Mouse (Mus musculus): Measurements from ENCODE around the gene Sdc1. TPM values are rescaled to one million over a fixed set of nuclear protein-coding genes. Genes with fewer than 3 reads are reported as not detected.

Sdc1 gene
- total RNA-seq, 2 experiments from 2014 or later = 5.2 to 6.6 TPM

DNA sequence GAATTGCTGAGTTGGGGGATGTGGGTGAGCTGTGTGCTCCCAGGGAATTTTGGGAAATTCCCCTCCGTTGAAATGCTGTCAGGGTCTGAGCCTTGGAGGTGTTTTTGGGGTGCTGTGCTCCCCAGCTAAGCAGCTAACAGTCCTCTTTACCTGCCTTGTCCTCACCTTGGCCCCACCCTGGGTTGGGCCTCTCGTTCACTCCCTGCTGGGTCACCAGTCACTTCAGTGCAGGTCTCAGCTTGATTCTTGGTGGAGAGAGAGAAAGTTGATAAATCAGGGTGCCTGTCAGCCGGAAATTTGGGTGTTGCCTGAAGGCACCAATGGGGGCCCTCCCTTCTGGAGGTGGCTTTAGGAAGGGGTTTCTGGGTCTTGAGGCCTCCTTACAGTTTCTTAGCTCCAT is 11.4 kb downstream of the Sdc1 start:
- no peak for DNase-seq

- DNase-seq = no peak
These were observed 13.1 kb downstream of the Sdc1 start for GRCm38 (mm10) chr12:8784189-8784588.

DNA sequence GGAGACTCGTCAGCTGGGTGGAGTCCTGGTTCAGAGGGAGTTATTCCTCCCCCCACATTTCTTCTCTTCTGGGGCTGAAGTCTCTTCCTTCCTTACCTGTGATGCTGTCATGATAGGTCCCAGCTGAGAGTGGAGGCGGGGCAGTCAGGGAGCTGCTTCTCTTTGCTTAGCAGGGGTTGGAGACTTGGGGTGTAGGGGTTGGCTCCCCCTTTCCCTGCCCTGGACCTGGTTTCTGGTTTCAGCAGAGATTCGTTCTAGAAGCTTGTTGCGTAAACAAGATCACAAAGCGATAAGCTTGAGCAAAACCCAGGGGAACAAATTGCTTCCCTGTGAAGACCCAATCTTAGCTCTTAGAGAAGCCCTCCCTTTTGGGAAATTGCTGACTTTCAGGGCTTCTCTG is 15.4 kb downstream of the Sdc1 start:
- DNase-seq = no peak

GRCm38 (mm10) chr12:8786984-8787730 is 16.0 kb downstream of the Sdc1 start:
- peak; percentile 48 to 61 for DNase-seq

DNA sequence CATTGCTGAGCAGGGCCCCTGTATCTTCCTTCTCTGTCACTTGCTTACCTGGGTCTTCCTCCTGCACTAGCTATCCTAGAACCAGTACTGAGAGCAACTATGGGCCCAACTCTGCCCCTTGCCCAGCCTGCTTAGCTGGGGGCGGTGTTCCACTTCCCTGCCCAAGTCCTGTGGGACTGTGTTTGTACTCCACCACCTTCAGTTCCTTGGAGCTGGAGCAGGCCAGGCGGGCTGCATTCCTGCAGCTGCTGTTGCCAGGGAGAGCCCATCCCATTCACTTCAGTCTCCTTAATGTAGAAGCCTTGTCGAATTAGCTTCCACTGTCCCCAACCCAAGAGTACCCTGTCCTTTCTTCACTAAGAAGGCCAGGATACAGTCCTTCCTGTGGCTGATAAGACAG is 17.3 kb downstream of the Sdc1 start:
- DNase-seq = no peak

GRCm38 (mm10) chr12:8790615-8791014 is 19.5 kb downstream of the Sdc1 start:
- DNase-seq = no peak

DNA sequence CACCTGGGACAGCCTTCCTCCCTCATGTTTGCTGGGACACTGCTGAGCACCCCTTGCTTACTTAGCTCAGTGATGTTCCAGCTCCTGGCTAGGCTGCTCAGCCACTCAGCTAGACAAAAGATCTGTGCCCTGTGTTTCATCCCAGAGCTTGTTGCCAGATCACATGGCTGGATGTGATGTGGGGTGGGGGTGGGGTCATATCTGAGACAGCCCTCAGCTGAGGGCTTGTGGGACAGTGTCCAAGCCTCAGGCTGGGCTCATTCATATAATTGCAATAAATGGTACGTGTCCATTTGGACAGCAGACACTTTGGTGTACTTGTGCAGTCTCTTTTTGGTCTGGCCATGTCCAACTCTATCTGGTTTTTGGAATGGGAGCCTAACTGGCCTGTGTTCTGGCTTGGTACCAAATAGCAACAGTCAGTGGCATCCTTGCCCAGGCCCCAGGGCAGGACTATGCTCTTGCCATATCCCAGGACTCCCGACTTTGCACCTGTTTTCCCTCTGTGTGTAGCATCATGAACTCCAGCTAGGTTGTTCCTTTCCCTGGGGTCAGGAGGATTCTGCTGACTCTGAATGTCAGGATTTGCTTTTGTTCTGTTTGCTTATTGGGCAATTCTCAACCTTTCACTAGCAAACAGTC is 22.4 kb downstream of the Sdc1 start:
- no peak for DNase-seq

- no peak for DNase-seq
These were observed 26.8 kb downstream of the Sdc1 start for GRCm38 (mm10) chr12:8797936-8798335.

DNA sequence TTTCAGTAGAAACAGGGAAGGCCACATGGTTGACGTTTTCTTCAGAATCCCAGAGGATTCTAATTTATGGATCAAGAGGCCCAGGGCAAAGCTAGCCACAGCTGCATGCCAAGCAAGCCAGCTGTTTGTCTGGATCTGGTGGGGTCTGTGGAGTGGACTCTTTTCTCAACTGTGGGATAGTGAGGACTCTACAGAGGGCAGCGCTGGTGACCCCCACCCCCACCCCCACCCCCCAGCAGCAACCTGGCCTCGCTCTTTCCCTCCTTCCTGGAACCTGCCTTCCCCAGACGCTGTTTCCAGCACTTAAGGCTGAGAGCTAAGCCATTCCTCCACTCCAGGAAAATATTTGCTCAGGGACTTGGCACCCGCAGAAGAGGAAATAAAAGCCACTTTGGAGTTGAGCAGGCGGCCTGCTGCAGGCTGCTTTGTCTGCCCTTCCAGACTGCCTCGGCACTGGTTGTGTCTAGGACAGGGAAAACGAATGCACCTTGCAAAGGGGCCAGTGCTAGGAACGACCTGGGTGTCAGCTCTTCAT is 27.4 kb downstream of the Sdc1 start:
- DNase-seq = peak; percentile 29 to 30

GRCm38 (mm10) chr12:8803421-8804076 is 32.4 kb downstream of the Sdc1 start:
- DNase-seq = no peak

DNA sequence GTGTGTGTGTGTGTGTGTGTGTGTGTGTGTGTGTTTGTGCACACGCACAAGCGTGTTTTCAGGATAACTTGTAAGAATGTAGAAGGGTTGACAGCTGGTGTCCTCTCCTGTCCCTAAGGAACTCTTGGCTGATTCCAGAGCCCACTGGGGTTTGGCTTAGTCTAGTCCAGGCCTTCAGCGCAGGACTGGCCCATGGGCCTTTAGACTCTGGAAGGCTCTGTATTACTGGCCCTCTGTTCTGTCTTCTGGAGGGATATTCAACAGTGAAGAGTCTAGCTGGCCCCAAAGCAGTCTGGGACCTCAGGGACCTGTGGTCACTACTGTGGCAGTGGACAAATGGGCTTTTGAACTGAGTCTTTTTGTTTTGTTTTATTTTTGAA is 32.9 kb downstream of the Sdc1 start:
- DNase-seq = no peak

DNA sequence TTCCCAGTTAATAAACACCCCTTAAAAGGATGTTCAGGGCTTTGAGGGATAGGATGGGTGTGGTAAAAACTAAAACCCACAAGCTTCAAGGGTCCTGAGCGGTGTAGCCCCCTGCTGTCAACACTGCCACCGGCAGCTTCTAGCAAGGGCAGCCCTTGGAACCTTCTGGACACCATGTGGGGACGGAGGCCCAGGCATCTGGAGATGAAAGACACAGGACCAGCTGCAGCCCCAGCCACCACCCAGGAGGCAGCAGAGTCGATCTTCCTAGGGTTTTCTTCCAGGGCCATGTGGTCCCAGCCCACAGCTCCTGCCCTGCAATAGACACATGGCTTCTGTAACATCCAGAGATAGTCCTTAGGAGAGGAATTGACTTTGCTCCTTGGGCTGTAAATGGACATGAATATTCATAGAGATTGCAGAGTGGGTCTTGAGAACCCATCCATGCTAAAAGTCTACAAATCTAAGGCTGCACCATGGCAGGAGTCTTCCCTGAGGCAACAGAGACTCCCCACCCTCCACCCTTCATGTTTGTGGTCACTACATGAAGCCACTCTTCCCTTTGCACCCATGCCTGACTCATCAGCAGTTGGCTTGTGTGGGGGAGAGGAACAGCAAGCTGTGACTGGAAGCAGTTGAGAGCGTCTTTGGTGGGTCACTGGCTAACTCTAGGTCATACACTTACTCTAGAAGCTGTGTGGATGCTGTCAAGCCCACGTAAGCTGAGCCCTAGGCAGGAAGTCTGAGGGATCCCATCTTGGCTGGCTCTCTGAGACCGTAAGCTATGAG is 34.0 kb downstream of the Sdc1 start:
- DNase-seq = no peak

GRCm38 (mm10) chr12:8809086-8809485 is 38.0 kb downstream of the Sdc1 start:
- DNase-seq = no peak

DNA sequence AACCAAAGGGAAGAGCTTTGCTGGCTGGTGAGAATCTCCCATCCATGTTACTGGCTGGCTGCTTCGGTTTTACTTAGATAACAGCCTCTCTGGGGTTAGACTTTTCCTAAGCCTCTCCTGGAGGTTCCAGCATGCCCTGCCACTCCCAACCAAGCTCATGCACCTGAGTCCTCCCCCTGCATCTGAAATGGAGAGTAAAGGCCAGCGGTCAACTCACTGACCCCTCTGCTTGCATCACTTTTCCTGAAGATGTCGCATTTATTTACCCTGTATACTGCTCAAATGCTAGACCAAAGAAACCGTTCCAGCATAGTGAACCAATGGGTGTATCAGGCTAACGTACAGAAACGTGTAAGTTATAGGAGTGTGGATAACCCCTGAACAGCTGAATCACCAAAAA is 38.5 kb downstream of the Sdc1 start:
- DNase-seq = no peak

- no peak for DNase-seq
These were observed 39.8 kb downstream of the Sdc1 start for GRCm38 (mm10) chr12:8810966-8811365.

DNA sequence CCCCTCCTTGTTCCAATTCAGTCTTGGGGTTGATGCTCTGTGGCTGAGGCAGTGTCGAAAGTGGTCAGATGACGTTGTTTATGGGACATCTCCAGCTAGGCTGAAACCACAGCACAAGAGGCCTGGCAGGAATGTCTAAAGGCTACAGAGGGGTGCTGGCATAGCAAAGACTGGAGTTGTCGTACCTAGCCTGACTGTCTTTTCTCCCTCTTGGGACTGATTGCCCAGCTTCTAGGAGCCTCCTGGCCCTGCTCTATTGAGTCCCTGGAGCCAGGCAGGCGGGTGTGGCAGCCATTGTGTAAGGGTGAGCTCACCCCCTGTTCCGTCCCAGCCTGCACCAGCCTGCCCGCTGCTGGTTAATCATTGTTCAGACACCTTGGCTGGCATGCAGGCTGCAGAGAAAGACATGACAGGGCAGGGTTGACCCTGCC is 40.3 kb downstream of the Sdc1 start:
- DNase-seq = peak; percentile 42 to 53

GRCm38 (mm10) chr12:8811894-8812560 is 40.9 kb downstream of the Sdc1 start:
- DNase-seq = no peak

DNA sequence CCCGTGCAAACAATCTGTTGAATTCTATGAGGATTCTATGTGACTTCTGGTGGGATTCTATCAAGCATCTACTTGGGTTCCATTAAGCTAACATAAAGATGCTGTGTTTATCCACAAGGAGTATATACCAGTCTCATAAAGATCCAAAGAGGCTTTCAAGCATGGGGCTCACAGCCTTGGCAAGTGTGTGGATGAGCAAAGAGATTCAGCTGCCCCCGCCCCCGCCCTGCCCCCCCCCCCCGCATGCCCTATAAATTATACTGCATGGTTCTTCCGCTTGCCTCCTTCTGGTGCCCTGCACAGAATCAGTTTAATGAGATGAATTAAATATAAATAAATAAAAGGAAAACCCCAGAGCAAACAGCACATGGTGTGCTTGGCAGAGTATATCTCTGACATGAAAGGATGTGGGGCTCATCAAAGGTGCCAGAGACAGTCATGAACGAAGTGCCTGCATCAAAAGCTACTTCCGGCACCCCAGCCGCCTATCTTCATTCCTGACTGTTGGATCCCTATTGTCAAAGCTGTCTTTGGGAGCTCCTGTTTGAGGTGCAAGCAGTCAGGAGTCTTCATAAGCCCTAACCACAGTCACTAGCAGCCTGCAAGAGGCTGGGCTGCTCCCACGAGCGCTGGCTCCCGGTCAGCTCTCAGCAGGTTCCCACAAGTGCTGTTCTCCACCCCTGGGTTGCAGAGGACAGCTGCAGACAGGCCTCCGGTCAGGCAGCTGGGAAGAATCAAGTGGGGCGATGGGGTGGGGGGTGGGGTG is 46.5 kb downstream of the Sdc1 start:
- peak; percentile 49 to 73 for DNase-seq

DNA sequence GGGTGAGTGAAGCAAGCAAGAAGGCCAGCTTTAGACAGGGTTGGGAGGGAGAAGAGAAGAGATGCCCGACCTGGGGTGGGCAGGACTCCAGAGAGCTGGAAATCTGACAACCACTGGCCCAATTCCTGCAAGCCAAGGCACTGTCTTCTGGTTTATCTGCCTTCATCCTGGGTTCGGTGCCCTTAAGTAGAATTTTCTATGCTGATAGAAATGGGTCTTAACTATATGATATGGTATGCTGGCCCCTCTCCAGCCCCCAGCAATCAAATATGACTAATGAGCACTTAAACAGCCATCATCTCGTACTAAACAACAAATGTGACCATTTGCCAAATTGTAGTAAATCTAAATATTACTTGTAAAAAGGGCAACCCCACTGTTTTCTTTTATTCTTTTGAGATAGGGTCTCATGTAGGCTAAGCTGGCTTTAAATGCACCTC is 47.1 kb downstream of the Sdc1 start:
- DNase-seq = no peak

DNA sequence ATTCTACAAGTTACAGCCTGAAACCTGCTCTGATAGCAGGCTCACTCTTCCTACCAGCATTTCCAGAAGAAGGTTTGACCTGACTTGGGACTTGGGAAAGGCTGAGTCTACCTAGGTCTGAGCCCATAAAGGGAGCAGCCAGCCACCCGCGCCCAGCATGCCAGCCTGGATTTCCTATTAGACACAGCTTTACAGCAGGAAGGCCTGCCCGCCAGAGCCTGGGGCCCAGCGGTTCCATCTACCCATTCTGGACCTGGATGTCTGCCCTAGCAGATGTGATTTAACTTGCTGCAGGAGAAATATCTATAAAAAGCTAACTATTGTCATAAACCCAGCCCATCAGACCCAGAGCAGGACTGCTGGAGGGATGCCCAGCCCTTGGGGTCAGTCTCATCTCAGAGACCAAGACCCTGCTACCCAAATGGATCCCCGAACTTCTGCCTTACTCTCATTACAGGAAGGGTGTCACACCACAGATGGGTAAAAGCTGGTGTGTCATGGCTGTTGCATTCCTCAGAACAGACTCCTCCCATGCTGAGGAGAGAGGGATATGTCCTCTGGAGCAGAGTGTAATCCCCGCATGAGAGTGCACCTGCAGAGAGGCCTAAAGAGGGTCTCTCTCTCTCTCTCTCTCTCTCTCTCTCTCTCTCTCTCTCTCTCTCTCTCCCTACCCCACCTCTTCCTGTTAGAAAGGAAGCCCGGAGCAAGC is 54.0 kb downstream of the Sdc1 start:
- no peak for DNase-seq

Measured in heart, adult 18-20 months (tissue).